Mouse (Mus musculus): ENCODE data around the gene Lbx2. TPM values are rescaled to one million over a fixed set of nuclear protein-coding genes. Genes with fewer than 3 reads are reported as not detected.

Gene Lbx2
- polyA plus RNA-seq, 1 experiment from 2014 or later, result 0.62 TPM

DNA sequence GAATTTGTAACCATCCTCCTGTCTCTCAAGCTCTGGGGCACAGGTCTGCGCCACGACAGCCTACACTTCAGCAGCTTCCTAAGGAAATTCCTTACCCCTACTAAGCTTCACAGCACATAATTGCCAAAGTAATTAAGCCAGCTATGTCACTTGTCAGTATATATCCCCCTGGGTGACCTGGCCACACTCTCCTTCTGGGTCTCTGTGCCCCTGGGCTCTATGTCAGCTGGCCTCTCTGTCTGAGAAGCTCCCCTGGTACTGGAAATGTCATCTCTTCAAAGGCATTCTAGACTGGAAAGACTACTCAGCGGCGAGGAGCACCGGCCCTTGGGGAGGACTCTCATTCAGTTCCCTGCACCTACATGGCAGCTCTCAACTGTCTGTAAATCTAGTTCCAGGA lies 36.8 kb downstream of the Lbx2 start:
- no peaks in the 10 kb centered on the region; the same call in 1 of the 2 replicates for H3K36me3 ChIP-seq (ENCODE audit: control insufficient read depth, insufficient read depth, low read length)
- WGBS, result 86% methylated on average over 5 of the region's 5 CpGs
- no peak overlapping the region for H3K27ac ChIP-seq (ENCODE audit: low read length)
- H3K4me3 ChIP-seq (ENCODE audit: low read length), result no peak overlapping the region
- no peak overlapping the region for H3K4me2 ChIP-seq (ENCODE audit: low read depth, low read length)
- no peaks in the 10 kb centered on the region for H3K9me3 ChIP-seq (ENCODE audit: control insufficient read depth, low read length)
- H3K9ac ChIP-seq (ENCODE audit: low read depth, low read length), result no peak overlapping the region
- H3K4me1 ChIP-seq (ENCODE audit: control insufficient read depth, insufficient read depth, low read length), result peaks cover 31% of the 10 kb centered on the region
- no peaks in the 10 kb centered on the region for H3K27me3 ChIP-seq (replicated peaks; ENCODE audit: control insufficient read depth, insufficient read depth, low read length)
- ATAC-seq, result no peak

GRCm38 (mm10) chr6:83124851-83125312 lies 38.7 kb downstream of the Lbx2 start:
- H3K9me3 ChIP-seq (ENCODE audit: control insufficient read depth, low read length), result no peaks in the 10 kb centered on the region
- no peaks in the 10 kb centered on the region for H3K27me3 ChIP-seq (replicated peaks; ENCODE audit: control insufficient read depth, insufficient read depth, low read length)
- peak overlapping the region; percentile 53 for H3K27ac ChIP-seq (ENCODE audit: low read length)
- WGBS, result under 1% methylated on average over 30 of the region's 30 CpGs
- H3K4me3 ChIP-seq (ENCODE audit: low read length), result peak overlapping the region; percentile 75
- peaks cover 30% of the 10 kb centered on the region for H3K4me1 ChIP-seq (ENCODE audit: control insufficient read depth, insufficient read depth, low read length)
- H3K36me3 ChIP-seq (ENCODE audit: control insufficient read depth, insufficient read depth, low read length), result no peaks in the 10 kb centered on the region
- peak overlapping the region; percentile 84 for H3K9ac ChIP-seq (ENCODE audit: low read depth, low read length)
- peak; percentile 7 for ATAC-seq
- peak overlapping the region; percentile 62 for H3K4me2 ChIP-seq (ENCODE audit: low read depth, low read length)

GRCm38 (mm10) chr6:83125331-83125730 lies 39.2 kb downstream of the Lbx2 start, which contains the start of gene Ino80b:
Gene Ino80b (minus strand): TSS chr6:83125431.
- peak within 1 kb of the TSS; percentile 53 for H3K27ac ChIP-seq (ENCODE audit: low read length)
- H3K9ac ChIP-seq (ENCODE audit: low read depth, low read length), result peak within 1 kb of the TSS; percentile 84
- H3K4me2 ChIP-seq (ENCODE audit: low read depth, low read length), result peak within 1 kb of the TSS; percentile 62
- H3K4me1 ChIP-seq (ENCODE audit: control insufficient read depth, insufficient read depth, low read length), result peaks cover 25% of the 10 kb centered on the region
- no peak for ATAC-seq
- H3K9me3 ChIP-seq (ENCODE audit: control insufficient read depth, low read length), result no peaks in the 10 kb centered on the region
- H3K36me3 ChIP-seq (ENCODE audit: control insufficient read depth, insufficient read depth, low read length), result no peaks in the 10 kb centered on the region
- 23% methylated on average over 5 of the region's 5 CpGs for WGBS
- H3K27me3 ChIP-seq (replicated peaks; ENCODE audit: control insufficient read depth, insufficient read depth, low read length), result no peaks in the 10 kb centered on the region
- peak within 1 kb of the TSS; percentile 75 for H3K4me3 ChIP-seq (ENCODE audit: low read length)

GRCm38 (mm10) chr6:83127419-83127818 lies 41.3 kb downstream of the Lbx2 start:
- Histone ChIP-seq H3K9me3 (ENCODE audit: control insufficient read depth, low read length) (no peaks in the 10 kb centered on the region), H3K4me2 (ENCODE audit: low read depth, low read length) (no peak overlapping the region), H3K27ac (ENCODE audit: low read length) (no peak overlapping the region), H3K9ac (ENCODE audit: low read depth, low read length) (no peak overlapping the region), H3K4me1 (ENCODE audit: control insufficient read depth, insufficient read depth, low read length) (peaks cover 29% of the 10 kb centered on the region), H3K36me3 (ENCODE audit: control insufficient read depth, insufficient read depth, low read length) (no peaks in the 10 kb centered on the region), H3K4me3 (ENCODE audit: low read length) (no peak overlapping the region), H3K27me3 (replicated peaks; ENCODE audit: control insufficient read depth, insufficient read depth, low read length) (no peaks in the 10 kb centered on the region)
- WGBS, result 94% methylated on average over 5 of the region's 5 CpGs
- ATAC-seq, result no peak

- H3K4me3 ChIP-seq (ENCODE audit: low read length), result peak overlapping the region; percentile 8; the same call in 1 of the 2 replicates
- H3K27ac ChIP-seq (ENCODE audit: low read length), result peak overlapping the region; percentile 95
- WGBS, result 38% methylated on average over 6 of the region's 6 CpGs
- H3K4me2 ChIP-seq (ENCODE audit: low read depth, low read length), result peak overlapping the region; percentile 38
- peak; percentile 79 for ATAC-seq
- peaks cover 30% of the 10 kb centered on the region for H3K4me1 ChIP-seq (ENCODE audit: control insufficient read depth, insufficient read depth, low read length)
- H3K9me3 ChIP-seq (ENCODE audit: control insufficient read depth, low read length), result no peaks in the 10 kb centered on the region
- no peaks in the 10 kb centered on the region for H3K27me3 ChIP-seq (replicated peaks; ENCODE audit: control insufficient read depth, insufficient read depth, low read length)
- H3K9ac ChIP-seq (ENCODE audit: low read depth, low read length), result peak overlapping the region; percentile 50; the same call in 1 of the 2 replicates
- no peaks in the 10 kb centered on the region for H3K36me3 ChIP-seq (ENCODE audit: control insufficient read depth, insufficient read depth, low read length)
These were observed 45.4 kb downstream of the Lbx2 start for GRCm38 (mm10) chr6:83131469-83132034.

DNA sequence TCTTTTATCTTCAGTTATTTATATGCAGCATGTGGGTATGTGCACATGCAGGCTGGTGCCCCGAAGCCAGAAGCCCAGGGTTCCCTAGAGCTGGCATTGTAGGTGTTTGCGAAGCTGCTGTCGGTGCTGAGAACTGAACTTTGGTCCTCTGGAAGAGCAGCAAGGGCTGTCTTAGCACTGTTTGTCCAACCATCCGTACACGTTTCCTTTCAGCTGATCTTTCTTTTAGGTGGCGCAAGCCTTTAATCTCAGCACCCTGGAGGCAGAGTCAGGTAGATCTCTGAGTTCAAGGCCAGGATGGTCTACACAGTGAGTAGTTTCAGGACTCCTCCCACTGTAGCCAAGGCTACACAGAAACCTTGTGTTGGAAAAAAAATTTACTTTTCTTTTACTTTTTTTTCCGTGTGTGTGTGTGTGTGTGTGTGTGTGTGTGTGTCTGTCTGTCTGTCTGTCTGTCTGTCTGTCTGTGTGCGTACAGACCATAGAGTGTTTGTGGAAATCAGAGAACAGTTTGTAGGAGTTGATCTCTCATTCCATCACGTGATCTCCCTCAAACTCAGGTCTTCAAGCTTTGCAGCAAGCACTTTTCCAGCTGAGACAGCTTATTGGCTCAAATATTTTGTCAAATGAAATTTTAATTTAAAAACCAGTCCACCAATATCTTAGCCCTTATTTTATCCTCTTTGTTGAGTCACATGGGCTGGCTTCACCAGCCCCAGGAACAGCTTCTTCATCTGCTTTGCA lies 46.2 kb downstream of the Lbx2 start:
- H3K9me3 ChIP-seq (ENCODE audit: control insufficient read depth, low read length), result no peaks in the 10 kb centered on the region
- H3K27me3 ChIP-seq (replicated peaks; ENCODE audit: control insufficient read depth, insufficient read depth, low read length), result no peaks in the 10 kb centered on the region
- peak overlapping the region; percentile 95 for H3K27ac ChIP-seq (ENCODE audit: low read length)
- peak overlapping the region; percentile 38 for H3K4me2 ChIP-seq (ENCODE audit: low read depth, low read length)
- 70% methylated on average over 9 of the region's 9 CpGs for WGBS
- no peak overlapping the region for H3K4me3 ChIP-seq (ENCODE audit: low read length)
- H3K9ac ChIP-seq (ENCODE audit: low read depth, low read length), result no peak overlapping the region
- no peaks in the 10 kb centered on the region for H3K36me3 ChIP-seq (ENCODE audit: control insufficient read depth, insufficient read depth, low read length)
- H3K4me1 ChIP-seq (ENCODE audit: control insufficient read depth, insufficient read depth, low read length), result peaks cover 31% of the 10 kb centered on the region
- peak; percentile 13; the same call in 1 of the 2 replicates for ATAC-seq

GRCm38 (mm10) chr6:83134226-83134625 lies 48.1 kb downstream of the Lbx2 start:
- no peak overlapping the region for H3K27ac ChIP-seq (ENCODE audit: low read length)
- H3K4me2 ChIP-seq (ENCODE audit: low read depth, low read length), result no peak overlapping the region
- H3K4me1 ChIP-seq (ENCODE audit: control insufficient read depth, insufficient read depth, low read length), result peaks cover 42% of the 10 kb centered on the region
- no peak overlapping the region for H3K4me3 ChIP-seq (ENCODE audit: low read length)
- H3K36me3 ChIP-seq (ENCODE audit: control insufficient read depth, insufficient read depth, low read length), result no peaks in the 10 kb centered on the region; the same call in 1 of the 2 replicates
- H3K9ac ChIP-seq (ENCODE audit: low read depth, low read length), result no peak overlapping the region
- 55% methylated on average over 3 of the region's 3 CpGs for WGBS
- H3K9me3 ChIP-seq (ENCODE audit: control insufficient read depth, low read length), result no peaks in the 10 kb centered on the region
- no peak for ATAC-seq
- no peaks in the 10 kb centered on the region for H3K27me3 ChIP-seq (replicated peaks; ENCODE audit: control insufficient read depth, insufficient read depth, low read length)

DNA sequence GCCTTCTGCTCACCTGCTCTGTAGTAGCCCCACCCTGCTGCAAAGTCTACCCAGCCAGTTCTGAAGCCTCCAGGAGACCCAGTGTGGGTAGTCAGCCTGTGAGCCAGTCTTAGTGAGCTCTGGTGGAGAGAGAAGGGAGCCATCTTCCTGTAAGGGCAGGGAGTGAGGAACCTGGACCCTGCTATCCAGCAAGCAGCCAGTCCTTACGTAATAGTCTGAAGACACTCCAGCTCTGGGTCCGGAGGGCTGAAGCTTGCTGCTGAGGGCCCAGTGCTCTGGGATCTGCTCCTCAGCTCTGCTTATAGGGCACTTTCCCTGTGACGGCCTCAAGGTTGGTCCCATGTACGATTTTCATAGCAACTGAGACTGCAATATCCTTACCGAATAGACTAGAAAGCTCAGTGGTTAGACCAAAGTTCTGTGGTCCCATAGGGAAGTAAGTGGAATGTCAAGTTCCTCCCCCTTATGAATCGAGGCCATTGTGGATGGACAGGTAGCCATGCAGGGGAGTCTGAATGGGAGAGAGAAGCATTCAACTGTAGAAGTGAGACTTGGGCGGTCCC lies 48.9 kb downstream of the Lbx2 start, which contains the start of gene Rtkn:
Gene Rtkn (plus strand): TSS at position 513 of the 563 bp plus-strand sequence.
- Histone ChIP-seq H3K4me1 (ENCODE audit: control insufficient read depth, insufficient read depth, low read length) (peaks cover 43% of the 10 kb centered on the region), H3K4me3 (ENCODE audit: low read length) (peak within 1 kb of the TSS; percentile 58), H3K36me3 (ENCODE audit: control insufficient read depth, insufficient read depth, low read length) (no peaks in the 10 kb centered on the region; the same call in 1 of the 2 replicates), H3K27me3 (replicated peaks; ENCODE audit: control insufficient read depth, insufficient read depth, low read length) (no peaks in the 10 kb centered on the region), H3K27ac (ENCODE audit: low read length) (peak within 1 kb of the TSS; percentile 100), H3K4me2 (ENCODE audit: low read depth, low read length) (peak within 1 kb of the TSS; percentile 81), H3K9me3 (ENCODE audit: control insufficient read depth, low read length) (no peaks in the 10 kb centered on the region), H3K9ac (ENCODE audit: low read depth, low read length) (peak within 1 kb of the TSS; percentile 87)
- peak; percentile 9; the same call in 1 of the 2 replicates for ATAC-seq
- 58% methylated on average over 7 of the region's 7 CpGs for WGBS

DNA sequence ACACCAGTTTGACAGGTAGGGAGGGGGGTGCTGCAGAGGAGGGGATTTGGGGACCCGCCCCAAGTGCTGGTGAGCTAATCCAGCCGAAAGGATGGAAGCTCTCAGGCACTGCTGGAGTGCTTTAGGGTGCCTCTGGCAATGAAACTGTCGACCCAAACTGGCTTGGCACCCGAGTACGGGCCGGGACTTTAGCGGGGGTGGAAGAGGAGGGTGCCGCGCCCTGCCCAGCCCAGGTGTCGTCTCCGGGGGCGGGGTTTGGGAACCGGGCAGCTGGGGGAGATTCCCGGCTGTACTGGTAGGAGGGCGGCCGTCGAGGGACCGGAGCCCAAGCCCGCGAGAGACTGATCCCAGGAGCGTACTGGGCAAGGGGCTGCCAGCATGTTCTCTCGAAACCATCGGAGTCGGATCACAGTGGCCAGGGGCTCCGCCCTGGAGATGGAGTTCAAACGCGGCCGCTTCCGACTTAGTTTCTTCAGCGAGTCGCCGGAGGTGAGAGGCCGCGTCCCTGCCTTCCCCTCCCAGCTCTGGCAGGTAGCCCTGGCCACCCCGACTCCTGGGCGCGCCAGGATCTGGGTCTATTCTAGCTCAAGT lies 49.5 kb downstream of the Lbx2 start:
- peak overlapping the region; percentile 58 for H3K4me3 ChIP-seq (ENCODE audit: low read length)
- peak overlapping the region; percentile 81 for H3K4me2 ChIP-seq (ENCODE audit: low read depth, low read length)
- peaks cover 41% of the 10 kb centered on the region for H3K4me1 ChIP-seq (ENCODE audit: control insufficient read depth, insufficient read depth, low read length)

More for the DNA sequence above, 49.5 kb downstream of the Lbx2 start:
- Histone ChIP-seq H3K9ac (ENCODE audit: low read depth, low read length) (peak overlapping the region; percentile 87), H3K27me3 (replicated peaks; ENCODE audit: control insufficient read depth, insufficient read depth, low read length) (no peaks in the 10 kb centered on the region), H3K27ac (ENCODE audit: low read length) (peak overlapping the region; percentile 100), H3K9me3 (ENCODE audit: control insufficient read depth, low read length) (no peaks in the 10 kb centered on the region), H3K36me3 (ENCODE audit: control insufficient read depth, insufficient read depth, low read length) (no peaks in the 10 kb centered on the region; the same call in 1 of the 2 replicates)
- whole genome bisulfite sequencing, result 5% methylated on average over 37 of the region's 37 CpGs
- no peak for ATAC-seq
